Mouse (Mus musculus) frontal cortex, postnatal 36 days (tissue): ENCODE results near the gene Arrb1.

Experiments used
- DNase-seq, 2 experiments: peaks; one replicate each; pipeline ENCODE4 v3.0.0; 2022; ENCODE audit warnings: low spot score in 2 of 2

Arrb1 gene

GRCm38 (mm10) chr7:99537183-99537756 is 2.0 kb downstream of the Arrb1 start:
- DNase-seq: no peak

GRCm38 (mm10) chr7:99538421-99538820 is 3.2 kb downstream of the Arrb1 start:
- DNase-seq: no peak

GRCm38 (mm10) chr7:99539201-99539891 is 4.1 kb downstream of the Arrb1 start:
- no peak for DNase-seq

- DNase-seq: no peak
These were observed 4.8 kb downstream of the Arrb1 start for GRCm38 (mm10) chr7:99540016-99540415.

- no peak for DNase-seq
These were observed 5.9 kb downstream of the Arrb1 start for GRCm38 (mm10) chr7:99541204-99541603.

- DNase-seq: no peak
These were observed 9.0 kb downstream of the Arrb1 start for GRCm38 (mm10) chr7:99544272-99544671.

- DNase-seq: peak in 1 of 2 experiments; percentile 42
These were observed 10.8 kb downstream of the Arrb1 start for GRCm38 (mm10) chr7:99545885-99546745.

GRCm38 (mm10) chr7:99547584-99548487 is 12.6 kb downstream of the Arrb1 start:
- DNase-seq: no peak

- DNase-seq: no peak
These were observed 14.4 kb downstream of the Arrb1 start for GRCm38 (mm10) chr7:99549668-99550067.

GRCm38 (mm10) chr7:99551623-99552022 is 16.4 kb downstream of the Arrb1 start:
- DNase-seq: no peak

- DNase-seq: no peak
These were observed 18.1 kb downstream of the Arrb1 start for GRCm38 (mm10) chr7:99553222-99553884.

GRCm38 (mm10) chr7:99553885-99554269 is 18.6 kb downstream of the Arrb1 start:
- no peak for DNase-seq

- DNase-seq: peak; percentile 71 to 80
These were observed 20.6 kb downstream of the Arrb1 start for GRCm38 (mm10) chr7:99555862-99556261.

- no peak for DNase-seq
These were observed 23.8 kb downstream of the Arrb1 start for GRCm38 (mm10) chr7:99559091-99559490.

GRCm38 (mm10) chr7:99562478-99562877 is 27.2 kb downstream of the Arrb1 start:
- peak; percentile 61 to 64 for DNase-seq

GRCm38 (mm10) chr7:99563224-99563623 is 28.0 kb downstream of the Arrb1 start:
- no peak for DNase-seq

GRCm38 (mm10) chr7:99565325-99565881 is 30.1 kb downstream of the Arrb1 start:
- DNase-seq: no peak

GRCm38 (mm10) chr7:99570680-99571079 is 35.4 kb downstream of the Arrb1 start:
- DNase-seq: no peak

- peak; percentile 30 to 33 for DNase-seq
These were observed 37.7 kb downstream of the Arrb1 start for GRCm38 (mm10) chr7:99572931-99573330.

- DNase-seq: no peak
These were observed 38.1 kb downstream of the Arrb1 start for GRCm38 (mm10) chr7:99573351-99573750.

GRCm38 (mm10) chr7:99578246-99578645 is 43.0 kb downstream of the Arrb1 start:
- no peak for DNase-seq
